8 mouse cellular contexts compared by ENCODE assay signal in genomic region chr8:120289698-120290181, GRCm38 (mm10).
DNase-seq lines count a peak whose midpoint lies in the region.

No protein-coding gene starts in this region.

- DNase-seq in layer of hippocampus, adult 11-12 months (ENCODE audit: low spot score): peak; percentile 75
- DNase-seq in layer of hippocampus, postnatal 25 days (ENCODE audit: extremely low spot score in 1 of 2, low spot score in 1 of 2): no peak
- peak; percentile 79 to 90 for DNase-seq in cerebellum, postnatal 10 days
- DNase-seq in heart, adult 18-20 months: peak; percentile 90 to 92
- peak; percentile 72 to 77 for DNase-seq in layer of hippocampus, postnatal 10 days (ENCODE audit: low spot score in 2 of 2)
- peak; percentile 59 for DNase-seq in lung, postnatal 14 days
- DNase-seq in embryo, embryonic 9.5 days (ENCODE audit: extremely low spot score): no peak
- DNase-seq in spleen, postnatal 36 days (ENCODE audit: low spot score in 2 of 2): no peak

Comparison
In these comparisons a context has a peak if more than half of its experiments do, and no peak if none do; other contexts are left out.
1. DNase-seq: peak in layer of hippocampus, adult 11-12 months (single experiment), cerebellum, postnatal 10 days (2 of 2), heart, adult 18-20 months (2 of 2), layer of hippocampus, postnatal 10 days (2 of 2) and lung, postnatal 14 days (single experiment); none in layer of hippocampus, postnatal 25 days (0 of 2), embryo, embryonic 9.5 days (single experiment) and spleen, postnatal 36 days (0 of 2).